Mouse (Mus musculus): ENCODE results near the gene Rpp25l.
A peak's percentile ranks its signal among the peaks of the same experiment; 100 is the strongest.
"Not testable (repeated sequence)": the region's sequence is repeated elsewhere in the genome, so short reads cannot be mapped to it uniquely, and the experiment has no call there.

The Rpp25l gene

GRCm38 (mm10) chr4:41737602-41738255 is 24.4 kb upstream of the Rpp25l start:
- no peak for DNase-seq (ENCODE audit: low read depth, low spot score)

GRCm38 (mm10) chr4:41731052-41731765 is 17.9 kb upstream of the Rpp25l start, which contains the start of gene Arid3c:
Gene Arid3c (minus strand): TSS chr4:41731142.
- DNase-seq (ENCODE audit: low read depth, low spot score), result no peak

GRCm38 (mm10) chr4:41726826-41727621 is 13.7 kb upstream of the Rpp25l start:
- DNase-seq (ENCODE audit: low read depth, low spot score), result no peak

DNA sequence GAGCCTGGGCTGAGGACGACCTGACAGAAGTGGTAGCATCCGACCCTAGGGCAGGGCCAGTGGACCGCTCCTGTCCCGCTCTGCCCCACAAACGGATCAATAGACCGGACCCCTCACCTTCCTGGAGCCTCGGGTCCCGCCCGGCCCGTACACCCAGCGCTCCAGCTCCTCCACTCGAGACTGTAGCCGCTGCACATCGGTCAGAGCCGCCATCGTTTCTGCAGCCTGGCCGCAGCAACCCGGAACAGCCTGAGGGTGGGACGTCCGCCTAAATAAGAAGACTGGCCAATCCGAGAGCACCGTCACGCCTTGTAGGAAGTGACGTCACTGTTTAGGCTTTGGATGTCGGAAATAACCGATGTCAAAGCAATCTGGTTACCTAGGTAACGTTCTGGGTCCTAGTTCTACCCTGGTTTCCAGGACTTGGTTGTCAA is 9.6 kb upstream of the Rpp25l start, which contains the start of gene Dctn3:
Gene Dctn3, minus strand, starts transcription at position 253 of the 434 bp plus-strand sequence.
- DNase-seq (ENCODE audit: low read depth, low spot score), result peak; percentile 83

GRCm38 (mm10) chr4:41716834-41717233 is 3.5 kb upstream of the Rpp25l start:
- DNase-seq (ENCODE audit: low read depth, low spot score), result no peak

GRCm38 (mm10) chr4:41715596-41715995 is 2.3 kb upstream of the Rpp25l start:
- no peak for DNase-seq (ENCODE audit: low read depth, low spot score)

DNA sequence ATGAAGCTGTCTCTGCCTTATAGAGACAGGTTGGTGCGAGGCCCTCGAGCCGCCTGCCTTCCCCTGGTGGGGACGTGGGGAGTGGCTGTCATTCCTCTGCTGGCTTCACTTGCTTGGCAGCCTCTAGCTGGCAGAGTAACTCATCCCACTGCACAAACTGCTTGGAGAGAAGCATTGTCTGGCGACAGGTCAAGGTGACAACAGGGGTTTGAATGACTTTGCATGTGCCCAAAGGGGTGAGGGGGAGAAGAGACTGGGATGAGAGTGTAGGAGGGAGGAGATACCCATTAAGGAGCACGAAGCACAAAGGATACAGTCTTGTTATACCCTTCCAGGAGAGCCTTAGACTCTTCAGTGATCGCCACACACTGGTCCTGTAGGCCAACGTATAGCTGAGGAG is 1.7 kb upstream of the Rpp25l start:
- no peak for DNase-seq (ENCODE audit: low read depth, low spot score)

- DNase-seq (ENCODE audit: low read depth, low spot score), result no peak
Measured at GRCm38 (mm10) chr4:41714276-41714675, 942 bp upstream of the Rpp25l start.

- DNase-seq (ENCODE audit: low read depth, low spot score), result no peak
Measured at GRCm38 (mm10) chr4:41712421-41713196, 725 bp downstream of the Rpp25l start.

GRCm38 (mm10) chr4:41711705-41712375 is 1.5 kb downstream of the Rpp25l start:
- no peak for DNase-seq (ENCODE audit: low read depth, low spot score)

- DNase-seq (ENCODE audit: low read depth, low spot score), result no peak
Measured at GRCm38 (mm10) chr4:41710229-41710628, 3.1 kb downstream of the Rpp25l start.

- no peak for DNase-seq (ENCODE audit: low read depth, low spot score)
Measured at GRCm38 (mm10) chr4:41708192-41708745, 5.1 kb downstream of the Rpp25l start.

DNA sequence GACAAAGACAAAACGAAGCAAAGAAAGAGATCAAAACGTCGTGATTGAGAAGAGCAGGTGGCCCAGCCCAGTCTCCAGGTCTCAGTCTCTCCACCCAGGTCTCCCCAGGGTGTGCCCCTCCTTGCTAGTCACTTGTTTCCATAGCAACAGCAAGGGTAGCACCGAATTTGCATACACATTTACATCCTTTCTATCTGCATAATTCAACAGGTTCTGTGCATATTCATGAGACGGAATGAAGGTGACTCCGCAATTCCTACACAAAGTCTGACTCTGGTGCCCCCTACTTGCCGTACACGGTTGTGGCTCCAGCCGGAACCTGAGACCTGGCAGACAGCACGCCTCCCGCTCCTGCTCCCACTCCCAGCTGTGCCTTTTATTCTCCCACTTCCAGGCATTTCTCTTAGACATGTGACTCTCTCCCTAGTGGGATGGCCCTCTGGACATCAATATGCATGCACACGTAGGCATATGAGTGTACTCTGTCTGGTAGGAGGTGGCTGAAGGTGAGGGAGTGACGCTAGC is 6.3 kb downstream of the Rpp25l start:
- DNase-seq (ENCODE audit: low read depth, low spot score), result peak; percentile 75

DNA sequence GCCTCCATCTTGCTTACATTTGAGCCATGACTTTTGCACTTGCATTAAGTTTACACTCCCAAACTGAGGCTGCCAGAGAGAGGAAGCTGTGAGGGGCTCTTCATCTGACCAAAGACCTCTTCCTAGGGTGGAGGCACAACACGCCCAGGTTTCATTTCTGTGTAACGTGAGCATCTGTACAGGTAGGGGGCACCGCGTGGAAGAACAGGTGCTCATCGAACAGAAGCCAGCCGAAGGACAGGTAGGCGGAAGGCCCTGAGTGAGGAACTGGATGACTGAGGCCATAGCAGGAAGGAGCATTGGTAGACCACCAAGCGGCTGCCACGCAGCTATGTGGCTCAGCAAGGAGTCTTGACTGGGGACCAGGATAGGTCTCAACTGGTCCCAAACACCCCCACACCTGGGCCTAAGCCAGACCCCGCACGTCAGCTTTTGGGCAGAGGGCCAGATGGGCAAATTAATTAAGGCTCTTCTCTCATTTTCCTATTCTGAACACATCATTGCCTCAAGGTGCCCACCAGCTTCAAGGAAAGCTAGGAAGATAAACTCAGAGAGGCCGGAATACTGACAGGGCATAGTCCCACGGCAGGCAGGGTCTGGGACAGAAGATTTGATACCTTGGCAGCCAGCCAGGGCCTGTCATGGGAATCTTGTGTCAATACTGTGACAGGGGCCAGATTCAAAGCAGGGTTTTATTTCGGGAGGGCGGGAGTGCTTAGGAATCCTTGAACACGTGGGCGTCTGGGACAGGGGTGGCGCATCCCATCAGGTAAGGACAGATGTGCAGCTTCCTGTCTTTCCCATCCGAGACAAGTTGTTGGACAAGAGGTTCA is 7.2 kb downstream of the Rpp25l start:
- no peak for DNase-seq (ENCODE audit: low read depth, low spot score)

DNA sequence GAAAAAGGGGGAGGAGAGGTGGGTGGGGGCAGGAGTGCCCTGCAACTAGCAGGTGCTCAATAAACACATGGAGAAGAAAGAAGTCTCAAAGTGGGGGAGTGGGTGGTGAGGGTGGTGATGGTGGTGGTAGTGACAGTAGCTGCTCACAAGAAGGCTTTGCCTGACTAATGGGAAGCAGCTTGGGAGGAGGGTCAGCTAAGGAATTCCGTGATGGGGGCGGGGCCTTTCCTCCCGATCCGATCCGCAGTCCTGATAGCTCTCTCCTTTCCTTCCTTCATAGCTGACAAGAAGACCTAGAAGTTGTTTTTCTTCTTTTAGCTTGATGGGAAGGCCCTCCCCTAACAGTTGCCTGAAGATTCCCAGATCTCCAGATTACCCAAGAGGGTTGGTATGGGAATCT is 8.7 kb downstream of the Rpp25l start:
- DNase-seq (ENCODE audit: low read depth, low spot score), result no peak

- DNase-seq (ENCODE audit: low read depth, low spot score), result not testable (repeated sequence)
Measured at GRCm38 (mm10) chr4:41702226-41702625, 11.1 kb downstream of the Rpp25l start.

- DNase-seq (ENCODE audit: low read depth, low spot score), result not testable (repeated sequence)
Measured at GRCm38 (mm10) chr4:41700224-41700623, 13.1 kb downstream of the Rpp25l start.

GRCm38 (mm10) chr4:41699783-41700182 is 13.6 kb downstream of the Rpp25l start, which contains the start of gene Il11ra1:
Gene Il11ra1 (plus strand): TSS chr4:41699989.
- not testable (repeated sequence) for DNase-seq (ENCODE audit: low read depth, low spot score)

GRCm38 (mm10) chr4:41698421-41699016 is 14.8 kb downstream of the Rpp25l start:
- DNase-seq (ENCODE audit: low read depth, low spot score), result not testable (repeated sequence)
